Mouse (Mus musculus) urinary bladder, postnatal 25 days (tissue): Measurements from ENCODE around the gene Gm49387.

Experiments used
- DNase-seq: peaks from one replicate; pipeline ENCODE4 v3.0.0; 2022; ENCODE audit warnings: low spot score

Gm49387 gene

DNA sequence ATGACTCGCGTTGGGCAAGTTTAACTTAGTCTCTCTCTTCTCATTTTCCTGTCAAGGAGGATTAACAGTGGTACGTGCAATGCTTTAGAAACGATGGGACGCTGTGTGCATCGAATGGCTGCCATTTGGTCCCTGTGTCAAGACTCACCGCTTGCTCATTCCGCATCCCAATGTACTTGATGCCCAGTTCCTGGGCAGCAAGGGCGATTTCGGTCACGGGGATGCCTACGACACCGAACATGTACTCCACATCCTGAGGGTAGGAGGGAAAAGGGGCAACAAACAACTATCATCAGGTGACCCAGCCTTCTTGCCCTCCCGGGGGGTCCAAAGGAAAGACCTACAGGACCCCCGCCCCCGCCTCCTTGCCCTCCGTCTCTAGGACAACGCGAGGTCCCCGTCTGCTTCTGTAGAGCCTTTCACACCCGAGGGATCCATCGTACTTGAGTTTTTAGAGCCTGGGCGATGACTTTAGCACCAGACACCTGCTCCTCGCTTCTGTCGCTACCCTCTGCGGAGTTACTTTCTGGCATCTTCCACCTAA is at the start of gene Gm49387:
TSS of gene Gm49387 (minus strand) at position 533 of the 544 bp plus-strand sequence.
- no peak for DNase-seq

DNA sequence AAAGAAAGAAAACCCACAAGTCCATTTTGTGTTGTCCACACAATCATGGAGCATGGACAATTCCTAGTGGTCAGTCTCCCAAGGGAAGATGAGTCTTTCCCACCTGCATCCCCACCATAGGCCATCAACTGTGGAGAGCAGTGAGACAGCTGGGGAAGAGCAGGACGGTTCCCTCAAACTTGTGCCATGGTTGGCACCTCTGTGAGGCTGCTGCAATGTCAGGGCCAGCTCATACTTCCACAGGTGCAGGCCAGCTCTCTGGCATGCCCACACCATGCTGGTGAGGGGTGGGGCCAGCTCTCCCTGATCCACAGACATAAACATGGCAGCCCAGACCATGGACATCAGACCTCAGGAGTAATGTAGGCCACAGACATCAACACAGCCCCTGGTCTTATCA is 45.6 kb upstream of the Gm49387 start:
- DNase-seq: no peak

DNA sequence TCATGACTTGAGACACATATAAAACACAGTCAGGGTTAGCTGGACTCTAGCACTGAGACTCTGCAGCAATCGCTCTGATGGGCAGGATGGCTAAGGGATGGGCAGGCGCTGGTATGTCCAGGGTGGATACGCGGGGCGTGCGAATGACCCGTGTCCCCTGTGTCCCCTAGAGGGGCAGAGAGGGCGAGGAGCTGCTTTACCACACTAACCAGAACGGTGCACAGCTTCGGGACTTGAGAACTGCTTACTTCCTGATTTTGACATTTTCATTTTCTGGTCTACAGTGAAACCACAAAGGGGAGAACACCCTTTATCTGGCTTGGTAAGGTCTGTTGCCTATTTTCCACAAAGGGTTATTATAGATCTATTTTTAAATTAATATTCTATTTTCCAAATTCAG is 45.0 kb upstream of the Gm49387 start:
- no peak for DNase-seq

DNA sequence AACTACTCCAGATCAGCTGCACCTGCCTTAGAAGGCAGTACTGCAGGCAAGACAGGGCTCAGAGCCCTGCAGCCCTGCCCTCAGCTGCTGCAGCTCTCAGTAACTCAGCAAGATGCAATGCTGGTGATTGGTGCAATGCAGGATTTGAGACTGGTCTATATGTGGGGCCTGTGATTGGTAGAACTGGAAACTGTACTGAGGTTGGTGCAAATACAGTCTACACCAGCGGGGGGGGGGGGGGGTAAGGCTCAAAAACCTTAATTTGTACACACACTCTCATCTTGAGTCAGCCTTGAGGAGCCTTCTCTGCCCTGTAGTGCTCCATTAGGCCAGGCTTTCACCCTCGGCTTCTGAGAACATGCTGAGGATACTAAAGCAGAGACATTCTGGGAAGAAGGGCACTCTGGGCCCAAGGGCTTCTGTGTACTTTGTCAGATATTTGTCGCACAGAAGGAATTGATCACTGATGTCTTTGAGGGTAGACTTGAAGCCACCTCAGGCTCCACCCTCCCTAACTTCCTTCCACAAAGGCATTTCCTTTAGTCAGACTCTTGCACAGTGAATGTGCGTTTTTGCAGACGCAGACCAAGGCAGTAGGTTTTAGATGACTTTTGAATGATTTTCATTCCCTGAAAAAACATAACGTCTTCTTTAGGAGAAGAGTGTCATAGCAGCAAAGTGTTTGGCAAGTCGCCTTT is 43.8 kb upstream of the Gm49387 start:
- no peak for DNase-seq

DNA sequence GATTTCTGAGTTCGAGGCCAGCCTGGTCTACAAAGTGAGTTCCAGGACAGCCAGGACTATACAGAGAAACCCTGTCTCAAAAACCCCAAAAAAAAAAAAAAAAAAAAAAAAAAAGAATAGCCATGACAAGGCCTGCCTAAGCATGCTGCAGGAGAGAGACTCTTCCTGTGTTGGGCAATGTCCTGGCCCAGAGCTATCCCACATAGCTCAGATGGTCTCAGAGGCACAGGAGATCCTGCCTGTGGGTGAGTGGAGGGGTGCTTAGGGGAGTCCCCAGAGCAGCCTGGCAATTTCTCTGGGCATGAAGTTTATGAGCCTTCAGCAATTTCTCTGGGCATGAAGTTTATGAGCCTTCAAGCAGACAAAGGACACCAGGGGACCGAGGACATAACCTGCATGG is 42.9 kb upstream of the Gm49387 start:
- DNase-seq: no peak

DNA sequence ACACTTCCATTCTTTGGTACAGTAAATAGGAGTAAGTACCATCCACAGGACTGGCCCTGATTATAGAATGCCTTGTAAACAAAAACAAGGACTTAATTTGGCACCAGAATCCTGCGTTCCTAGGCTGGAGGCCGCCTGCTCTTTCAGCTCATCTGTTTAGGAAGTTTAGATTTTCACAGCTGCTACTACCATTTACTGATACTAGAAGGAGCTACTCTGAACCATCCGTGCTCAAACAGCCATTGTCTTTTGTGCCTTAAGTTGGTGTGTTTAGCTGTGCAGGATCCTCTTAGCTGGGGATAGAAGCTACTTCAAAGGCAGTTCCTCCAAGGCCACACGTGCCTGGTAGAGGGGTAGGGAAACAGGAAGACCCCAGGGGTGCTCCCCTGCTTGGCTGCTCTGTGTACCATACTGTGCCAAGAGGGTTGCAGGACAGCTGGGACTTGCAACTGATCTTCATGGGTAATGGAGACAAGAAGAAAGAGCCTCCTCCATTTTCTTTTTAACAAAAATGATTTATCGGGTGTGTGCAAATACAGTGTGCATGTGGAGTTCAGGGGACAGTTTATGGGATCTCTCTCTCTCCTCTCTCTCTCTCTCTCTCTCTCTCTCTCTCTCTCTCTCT is 41.4 kb upstream of the Gm49387 start:
- DNase-seq: no peak

DNA sequence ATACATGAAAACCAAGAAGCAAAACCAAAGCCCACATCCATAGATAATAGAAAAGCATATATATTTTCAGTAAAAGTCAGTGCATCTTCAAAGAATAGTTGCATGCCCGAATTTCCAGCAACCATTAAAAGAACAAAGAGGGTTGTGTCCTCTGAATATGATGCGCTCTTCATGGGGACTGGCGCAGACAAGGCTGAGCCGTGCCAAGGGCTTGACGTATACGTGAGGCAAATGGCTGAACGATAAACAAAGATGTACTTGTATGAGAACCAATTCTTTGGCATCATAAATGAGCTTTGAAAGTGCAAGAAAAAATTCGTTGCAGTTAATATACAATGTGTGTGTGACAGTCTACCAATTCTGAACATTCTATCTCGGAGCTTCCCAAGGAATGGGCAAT is 40.6 kb upstream of the Gm49387 start:
- DNase-seq: no peak

DNA sequence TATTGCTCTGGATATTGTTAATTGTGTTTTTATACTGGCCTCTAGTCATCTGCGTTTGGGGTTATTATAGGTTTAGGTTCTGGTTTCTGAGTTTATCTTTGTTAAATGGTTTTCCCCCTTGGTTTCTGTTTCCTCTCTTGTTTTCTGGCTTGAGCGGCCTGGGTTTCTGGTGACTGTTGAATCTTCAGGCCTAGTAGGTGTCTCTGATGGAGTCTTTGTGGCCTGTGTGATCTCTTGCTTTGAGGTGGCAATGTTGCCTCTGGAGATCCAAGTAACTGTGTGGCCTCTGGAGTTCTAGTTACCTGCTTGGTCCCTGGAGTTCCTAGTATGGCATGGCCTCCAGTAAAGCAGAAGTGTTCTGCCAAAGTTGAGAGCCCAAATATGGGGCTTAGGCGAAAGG is 40.0 kb upstream of the Gm49387 start:
- no peak for DNase-seq

DNA sequence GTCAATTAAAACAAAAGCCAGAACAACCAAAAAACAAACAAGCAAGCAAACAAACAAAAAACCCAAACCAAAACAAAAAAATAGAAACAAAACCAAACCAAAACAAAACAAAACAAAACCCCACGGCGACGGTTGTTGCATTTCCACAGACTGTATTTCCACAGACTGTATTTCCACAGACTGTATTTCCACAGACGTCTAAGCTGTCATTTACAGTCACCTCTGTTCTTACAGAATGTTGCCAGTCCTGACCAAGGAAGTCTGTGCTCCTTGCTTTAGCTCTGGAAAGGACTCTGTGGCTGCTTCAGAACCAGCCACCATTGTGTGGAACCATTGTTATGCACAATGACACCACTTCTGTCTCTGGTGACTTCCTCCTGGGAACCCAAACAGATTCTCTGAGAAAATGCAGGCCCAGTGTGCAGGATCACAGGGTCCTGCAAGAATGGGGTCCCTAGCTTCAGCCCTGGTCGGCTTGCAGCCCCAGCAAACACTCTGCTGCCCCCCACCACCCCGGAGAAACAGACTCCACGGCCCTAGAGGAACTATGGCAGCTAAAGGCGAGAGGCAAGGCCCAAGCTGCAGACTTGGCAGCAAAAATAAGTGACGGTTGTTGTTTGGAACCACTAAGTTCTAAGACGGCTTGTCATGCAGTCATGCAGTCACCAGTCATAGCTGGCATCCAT is 31.1 kb upstream of the Gm49387 start:
- no peak for DNase-seq

DNA sequence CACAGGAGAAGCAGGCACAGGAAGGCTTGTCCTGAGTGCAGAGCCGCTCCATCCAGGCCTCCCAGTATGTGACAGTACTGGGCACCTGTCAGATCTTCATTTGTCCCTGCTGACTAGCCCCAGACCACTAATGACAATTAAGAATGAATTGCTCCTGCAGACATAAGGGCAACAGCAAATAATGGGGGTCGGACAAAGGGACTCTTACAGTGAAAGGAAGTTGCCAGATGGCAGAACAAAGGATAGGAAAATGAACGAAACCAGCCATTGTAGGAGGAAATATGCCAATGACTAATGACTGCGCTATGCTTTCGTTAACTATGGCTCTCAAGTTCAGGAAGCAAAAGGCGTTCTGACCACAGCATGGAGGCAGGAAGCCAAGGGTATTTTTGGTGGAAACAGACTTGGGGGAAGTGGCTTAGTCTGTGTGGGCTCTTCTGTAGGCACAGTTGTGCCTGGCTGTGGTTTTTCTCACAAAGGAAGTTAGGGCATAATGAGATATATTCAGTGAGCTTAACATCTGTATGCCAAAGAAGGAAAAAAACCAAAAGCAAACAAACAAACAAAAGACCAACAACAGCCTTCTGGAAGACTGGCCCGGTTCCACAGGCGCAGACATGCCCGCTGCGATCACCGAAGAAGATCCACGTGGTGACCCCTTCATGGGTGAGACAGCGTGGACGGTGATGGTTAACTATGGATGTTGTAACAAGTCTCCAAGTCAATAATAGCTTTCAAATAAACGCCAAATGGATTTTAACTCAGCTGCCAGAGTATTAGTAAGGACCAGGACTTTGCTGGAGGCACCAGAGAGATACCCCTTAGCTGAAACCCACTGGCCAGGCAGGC is 29.2 kb upstream of the Gm49387 start:
- DNase-seq: no peak

DNA sequence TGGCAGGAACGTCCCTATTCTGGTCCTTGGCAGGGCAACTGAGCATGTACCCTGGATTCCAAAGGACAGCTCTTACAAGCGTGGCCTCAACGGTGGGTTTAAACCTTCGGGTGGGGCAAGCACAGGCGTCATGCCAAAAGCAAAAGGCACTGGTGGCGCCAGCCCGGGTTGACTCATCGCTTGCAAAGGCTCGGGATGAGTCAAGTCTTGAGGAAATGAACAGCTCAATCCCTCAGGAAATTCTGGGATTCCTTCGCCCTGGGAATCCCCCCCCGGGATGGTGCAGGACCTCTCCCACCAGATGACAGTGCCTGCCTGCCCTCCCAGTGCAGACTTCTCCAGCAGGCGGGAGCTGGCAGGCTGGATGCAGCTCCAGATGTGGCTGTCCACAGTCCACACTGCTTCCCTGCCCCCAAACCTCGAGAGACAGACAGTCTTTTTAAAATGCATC is 28.5 kb upstream of the Gm49387 start:
- DNase-seq: peak; percentile 74

DNA sequence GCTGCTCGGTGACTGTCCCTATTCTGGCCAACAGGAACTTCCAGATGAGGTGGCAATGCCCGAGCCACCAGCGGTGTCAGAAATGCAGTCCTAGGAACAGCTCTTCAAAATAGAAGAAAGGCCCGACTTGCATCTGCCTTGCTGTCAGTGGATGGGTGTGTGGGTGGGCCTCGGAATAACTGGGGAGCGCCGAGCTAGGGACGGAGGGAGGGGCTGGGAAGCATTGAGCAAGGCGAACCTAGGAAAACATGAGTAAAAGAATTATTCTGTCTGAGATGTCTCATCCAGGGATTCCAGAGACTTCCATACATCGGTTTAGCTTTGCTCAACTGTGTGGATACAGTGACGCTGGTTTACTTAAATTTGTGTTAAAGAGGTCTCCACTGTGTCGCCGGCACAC is 27.6 kb upstream of the Gm49387 start:
- no peak for DNase-seq

DNA sequence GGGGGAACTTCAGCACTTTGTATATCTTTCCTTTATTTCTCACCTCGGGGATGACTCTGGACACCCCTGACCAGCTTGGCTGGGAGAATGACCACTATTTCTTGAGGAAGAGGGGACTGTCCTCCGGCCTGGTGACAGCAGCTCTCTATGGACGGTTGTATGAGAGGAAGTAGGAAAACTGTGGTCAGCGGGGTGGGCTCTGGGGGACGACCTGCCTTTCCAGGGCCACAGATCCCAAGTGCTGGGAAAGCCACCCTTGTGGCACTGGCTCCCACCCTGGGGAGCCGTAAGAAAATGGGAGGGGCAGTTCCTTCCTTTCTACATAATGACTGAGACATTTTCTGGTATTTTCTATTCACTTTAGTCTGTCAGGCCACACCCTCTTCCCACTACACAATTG is 27.1 kb upstream of the Gm49387 start:
- DNase-seq: no peak

DNA sequence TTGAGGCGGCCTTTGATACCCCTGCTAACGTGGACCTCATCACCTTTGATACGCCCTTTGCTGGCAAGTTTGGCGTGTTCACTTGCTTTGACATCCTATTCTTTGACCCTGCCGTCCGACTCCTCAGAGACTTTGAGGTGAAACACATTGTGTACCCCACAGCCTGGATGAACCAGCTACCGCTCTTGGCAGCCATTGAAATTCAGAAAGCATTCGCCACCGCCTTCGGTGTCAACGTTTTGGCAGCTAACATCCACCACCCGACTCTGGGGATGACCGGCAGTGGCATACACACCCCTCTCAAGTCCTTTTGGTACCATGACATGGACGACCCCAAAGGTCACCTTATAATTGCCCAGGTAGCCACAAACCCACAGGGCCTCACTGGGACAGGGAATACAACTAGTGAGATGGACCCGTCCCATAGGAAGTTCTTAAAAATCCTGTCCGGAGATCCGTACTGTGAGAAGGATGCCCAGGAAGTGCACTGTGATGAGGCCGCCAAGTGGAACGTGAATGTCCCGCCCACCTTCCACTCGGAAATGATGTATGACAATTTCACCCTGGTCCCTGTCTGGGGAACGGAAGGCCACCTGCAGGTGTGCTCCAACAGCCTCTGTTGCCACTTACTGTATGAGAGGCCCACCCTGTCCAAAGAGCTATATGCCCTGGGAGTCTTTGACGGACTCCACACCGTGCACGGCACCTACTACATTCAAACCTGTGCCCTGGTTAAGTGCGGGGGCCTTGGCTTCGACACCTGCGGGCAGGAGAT is 26.4 kb upstream of the Gm49387 start:
- no peak for DNase-seq

DNA sequence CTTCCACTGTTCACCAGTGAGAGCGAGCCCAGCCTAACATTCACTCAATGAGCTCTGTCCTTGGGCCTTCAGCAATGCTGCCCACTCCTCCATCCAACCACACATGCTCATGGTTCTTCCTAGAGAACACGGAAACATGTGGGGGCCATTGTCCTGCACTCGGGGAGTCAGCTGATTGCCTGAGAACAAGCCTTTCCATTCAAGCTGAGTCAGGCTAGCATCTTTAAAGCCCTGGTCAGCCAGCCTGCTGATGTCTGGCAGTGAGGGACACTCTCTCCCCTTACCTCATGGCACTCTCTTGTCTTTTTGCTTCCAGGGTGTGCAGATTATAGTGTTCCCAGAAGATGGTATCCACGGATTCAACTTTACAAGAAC is 24.9 kb upstream of the Gm49387 start:
- DNase-seq: no peak

DNA sequence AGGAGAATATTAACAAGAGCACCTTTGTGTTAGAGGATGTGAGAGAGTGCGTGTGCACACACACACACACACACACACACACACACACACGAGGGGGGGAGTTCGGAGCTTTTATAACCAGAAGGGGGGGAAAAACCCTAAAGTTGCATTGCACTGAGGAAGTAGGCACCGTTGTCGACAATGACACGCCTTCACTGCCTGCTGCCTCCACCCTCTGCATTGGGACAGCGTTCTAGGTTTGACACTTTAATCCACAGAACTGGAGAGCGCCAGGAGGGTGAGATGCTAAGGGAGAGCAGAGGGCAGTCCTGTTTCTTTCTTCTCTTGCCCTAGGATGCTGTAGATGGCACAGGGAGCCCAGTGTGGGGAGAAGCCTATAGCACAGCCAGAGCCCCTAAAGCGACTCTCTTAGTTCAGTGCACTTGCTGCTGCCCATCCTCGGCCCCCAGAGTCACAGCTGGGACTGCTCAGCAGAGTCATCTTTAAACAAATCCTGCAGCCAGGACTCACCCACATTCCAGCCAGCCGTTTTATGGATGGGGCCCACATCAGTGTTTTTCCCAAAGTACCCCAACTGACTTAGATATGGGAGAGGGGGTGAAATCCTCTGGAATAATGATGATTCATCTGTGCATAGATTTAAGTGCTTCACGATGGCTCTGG is 24.4 kb upstream of the Gm49387 start:
- DNase-seq: no peak

DNA sequence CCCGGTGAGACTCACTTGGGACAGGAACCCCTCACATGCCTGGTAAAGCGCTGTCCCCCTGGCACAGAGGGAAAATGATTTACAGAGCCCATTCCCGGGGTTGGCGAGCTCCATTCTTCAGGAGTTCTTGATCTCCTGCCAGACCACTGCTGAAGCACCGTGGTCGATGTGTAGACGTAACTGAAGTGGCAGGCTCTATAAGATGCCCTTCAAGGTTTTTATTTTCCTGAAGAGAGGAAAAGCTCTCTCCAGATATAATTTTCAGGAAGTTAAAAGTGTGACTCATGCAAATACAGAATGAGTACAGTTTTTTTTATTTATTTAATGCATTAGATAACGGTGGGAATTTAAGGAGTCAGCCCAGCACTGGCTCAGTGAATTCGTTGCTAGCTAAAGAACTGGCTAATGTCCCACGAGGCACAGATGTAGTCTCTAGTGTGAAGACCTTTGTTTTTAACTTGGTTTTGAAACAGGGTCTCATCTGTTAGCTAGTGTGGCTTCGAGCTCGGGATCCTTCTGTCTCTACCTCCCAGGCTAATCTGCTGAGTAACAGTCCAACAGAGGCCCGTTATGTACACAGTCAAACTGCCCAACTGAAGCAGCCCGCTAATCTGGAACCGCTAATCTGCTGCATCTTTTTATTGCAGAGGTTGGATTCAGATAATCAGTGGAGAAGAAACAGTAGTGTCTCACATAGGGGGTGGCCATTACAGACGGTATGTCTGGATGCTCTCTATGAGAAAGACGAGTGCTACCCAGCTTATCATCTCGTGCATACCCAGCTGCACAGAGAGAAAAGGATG is 23.6 kb upstream of the Gm49387 start:
- DNase-seq: no peak

DNA sequence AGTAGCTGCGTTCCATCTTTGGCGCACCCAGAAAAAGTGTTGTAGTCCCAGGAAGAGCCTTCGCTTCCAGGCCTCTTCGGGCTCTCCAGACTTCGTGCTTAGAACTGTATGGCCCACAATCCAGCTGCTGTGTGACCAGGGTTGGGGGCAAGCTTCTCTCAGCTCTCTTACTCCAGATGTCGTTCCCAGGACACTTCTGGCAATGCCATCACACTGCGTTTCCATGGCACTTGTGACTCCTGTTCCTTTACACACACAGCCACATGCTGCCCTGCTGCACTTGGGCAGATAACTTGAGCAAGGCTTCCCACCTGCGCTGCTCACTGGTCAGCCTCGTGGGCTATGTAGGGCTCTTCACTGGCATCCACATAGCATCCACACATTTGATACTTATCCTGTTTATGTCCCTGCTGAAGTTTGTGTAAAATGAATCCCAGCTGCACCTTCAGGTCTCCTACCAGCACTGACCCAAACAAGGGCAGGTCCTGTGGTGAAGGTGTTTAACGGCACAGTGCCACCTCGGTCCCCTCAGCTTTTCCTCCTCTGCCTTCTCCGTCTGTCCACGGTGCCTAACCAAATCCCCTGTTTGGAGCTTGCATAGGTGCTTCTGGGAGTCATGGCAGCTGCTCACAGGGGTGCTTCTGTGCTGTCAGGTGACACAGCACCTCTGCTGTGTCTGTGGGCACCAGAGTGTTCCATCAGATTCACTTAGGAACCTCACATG is 22.9 kb upstream of the Gm49387 start:
- DNase-seq: no peak

DNA sequence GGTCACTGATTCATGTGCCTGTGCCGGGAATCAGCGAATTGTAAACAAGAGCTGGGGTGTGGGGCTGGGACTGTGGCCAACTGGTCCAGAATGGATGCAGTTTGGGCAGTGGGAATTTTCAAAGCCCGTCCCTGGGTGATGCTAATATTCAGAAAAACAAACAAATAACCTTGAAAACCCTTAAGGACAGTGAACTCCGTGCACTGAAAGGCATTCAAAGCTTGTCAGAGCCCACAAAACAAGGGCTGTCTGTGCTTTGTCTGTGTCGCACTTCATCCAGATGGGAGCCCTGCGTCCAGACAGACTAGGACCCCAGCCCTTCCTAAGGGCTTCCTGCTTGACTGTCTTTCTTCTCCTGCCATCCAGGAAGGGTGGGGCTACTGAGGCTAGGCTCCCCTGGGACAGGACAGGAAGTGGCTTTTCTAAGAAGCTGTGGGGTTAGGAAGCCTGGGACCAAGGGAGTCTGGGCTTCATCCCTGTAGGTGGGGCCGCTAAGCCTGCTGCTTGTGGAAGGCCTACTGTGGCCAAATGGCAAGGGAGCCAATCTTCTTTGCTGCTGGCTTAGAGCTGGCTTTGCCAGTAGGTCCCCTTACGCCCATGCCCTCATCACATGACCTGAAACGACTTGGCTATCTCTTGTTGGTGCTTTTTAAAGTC is 22.0 kb upstream of the Gm49387 start:
- no peak for DNase-seq
